Mouse (Mus musculus): ENCODE results near the gene Gps1.
A peak's percentile ranks its signal among the peaks of the same experiment; 100 is the strongest.
"Not testable (repeated sequence)": the region's sequence is repeated elsewhere in the genome, so short reads cannot be mapped to it uniquely, and the experiment has no call there.

Gene Gps1

DNA sequence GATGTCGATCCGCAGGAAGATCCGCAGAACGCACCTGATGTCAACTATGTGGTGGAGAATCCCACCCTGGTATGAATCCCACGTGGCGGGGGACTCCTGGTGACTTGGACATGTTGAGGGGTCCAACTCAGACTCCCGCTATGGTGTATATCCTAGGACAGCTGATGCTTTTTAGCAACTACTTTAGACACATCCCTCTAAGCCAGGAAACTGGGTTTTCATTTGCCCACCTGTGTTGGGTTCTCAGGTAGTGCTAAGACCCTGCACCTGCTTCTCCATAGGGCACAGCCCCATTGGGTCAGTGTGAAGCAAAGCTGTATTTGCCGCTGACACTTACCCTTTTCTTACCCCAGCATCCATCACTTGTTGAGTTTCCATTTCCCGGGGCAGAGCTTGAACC lies 1.1 kb downstream of the Gps1 start:
- DNase-seq (ENCODE audit: low read depth, low spot score) = no peak

DNA sequence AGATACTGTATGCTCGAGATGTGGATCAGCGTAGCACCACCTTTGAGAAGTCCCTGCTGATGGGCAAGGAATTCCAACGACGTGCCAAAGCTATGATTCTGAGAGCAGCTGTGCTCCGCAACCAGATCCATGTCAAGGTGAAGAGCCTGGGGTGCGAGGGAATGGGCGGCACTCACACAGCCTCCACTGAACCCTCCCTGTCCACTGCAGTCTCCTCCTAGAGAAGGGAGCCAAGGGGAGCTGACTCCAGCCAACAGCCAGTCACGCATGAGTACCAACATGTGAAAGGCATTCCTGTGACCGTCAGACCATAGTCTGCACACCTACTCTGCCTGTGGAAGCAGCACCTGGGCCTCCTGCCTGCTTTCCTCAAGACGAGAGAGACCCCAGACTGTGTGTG lies 4.4 kb downstream of the Gps1 start:
- not testable (repeated sequence) for DNase-seq (ENCODE audit: low read depth, low spot score)

DNA sequence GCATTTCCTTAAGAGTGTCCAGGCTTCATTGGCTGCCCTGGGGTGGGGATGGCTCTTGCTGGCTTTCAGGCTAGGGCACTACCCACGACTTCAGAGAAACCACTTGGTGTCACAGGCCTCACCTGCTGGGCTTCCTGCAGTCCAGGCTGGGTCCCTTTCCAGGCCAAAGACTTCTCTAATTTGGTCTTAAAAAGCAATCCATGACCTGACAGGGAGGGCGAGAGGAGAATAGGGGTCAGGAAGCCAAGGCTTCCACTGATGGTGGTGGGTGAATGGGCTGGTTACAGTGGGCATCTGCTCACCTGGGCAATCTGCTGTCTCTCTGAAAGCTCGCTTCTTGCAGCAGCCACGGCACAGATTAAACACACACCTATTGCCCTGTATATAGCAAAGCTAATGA lies 5.3 kb downstream of the Gps1 start:
- no peak for DNase-seq (ENCODE audit: low read depth, low spot score)

DNA sequence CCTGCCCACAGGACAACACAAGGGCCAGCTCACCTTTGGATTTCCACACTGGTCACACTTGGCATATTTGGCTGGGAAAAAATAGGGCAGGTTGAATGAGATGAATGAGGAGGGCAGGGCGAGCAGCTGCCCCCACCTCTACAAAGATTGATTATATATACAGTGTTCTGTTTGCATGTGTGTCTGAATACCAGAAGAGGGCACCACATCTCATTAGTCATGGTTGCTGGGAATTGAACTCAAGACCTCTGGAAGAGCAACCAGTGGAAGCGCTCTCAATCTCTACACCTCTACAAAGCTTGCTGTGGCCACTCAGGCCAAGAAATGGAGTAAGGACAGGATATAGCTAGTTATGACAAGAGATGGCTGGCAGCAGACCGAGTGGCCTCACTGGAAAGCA lies 5.7 kb downstream of the Gps1 start:
- no peak for DNase-seq (ENCODE audit: low read depth, low spot score)

DNA sequence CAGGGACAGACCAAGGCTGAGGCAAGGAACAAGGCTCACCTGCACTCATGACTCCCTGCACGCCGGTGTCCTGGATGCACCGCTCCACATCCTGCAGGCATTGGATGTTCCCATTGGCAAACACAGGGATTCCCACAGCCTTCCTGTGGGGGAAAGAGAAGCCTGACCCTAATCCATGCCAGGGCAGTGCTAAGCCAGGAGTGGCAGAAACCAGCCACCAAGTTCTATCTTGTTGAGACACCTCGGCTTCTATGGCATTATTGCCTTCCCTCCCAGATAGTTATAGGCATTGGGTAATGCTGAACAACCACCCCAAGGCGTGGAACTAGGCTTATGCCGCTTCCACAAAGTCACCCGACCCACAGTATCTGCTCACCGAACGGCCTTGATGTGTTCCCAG lies 8.6 kb downstream of the Gps1 start:
- DNase-seq (ENCODE audit: low read depth, low spot score) = no peak

DNA sequence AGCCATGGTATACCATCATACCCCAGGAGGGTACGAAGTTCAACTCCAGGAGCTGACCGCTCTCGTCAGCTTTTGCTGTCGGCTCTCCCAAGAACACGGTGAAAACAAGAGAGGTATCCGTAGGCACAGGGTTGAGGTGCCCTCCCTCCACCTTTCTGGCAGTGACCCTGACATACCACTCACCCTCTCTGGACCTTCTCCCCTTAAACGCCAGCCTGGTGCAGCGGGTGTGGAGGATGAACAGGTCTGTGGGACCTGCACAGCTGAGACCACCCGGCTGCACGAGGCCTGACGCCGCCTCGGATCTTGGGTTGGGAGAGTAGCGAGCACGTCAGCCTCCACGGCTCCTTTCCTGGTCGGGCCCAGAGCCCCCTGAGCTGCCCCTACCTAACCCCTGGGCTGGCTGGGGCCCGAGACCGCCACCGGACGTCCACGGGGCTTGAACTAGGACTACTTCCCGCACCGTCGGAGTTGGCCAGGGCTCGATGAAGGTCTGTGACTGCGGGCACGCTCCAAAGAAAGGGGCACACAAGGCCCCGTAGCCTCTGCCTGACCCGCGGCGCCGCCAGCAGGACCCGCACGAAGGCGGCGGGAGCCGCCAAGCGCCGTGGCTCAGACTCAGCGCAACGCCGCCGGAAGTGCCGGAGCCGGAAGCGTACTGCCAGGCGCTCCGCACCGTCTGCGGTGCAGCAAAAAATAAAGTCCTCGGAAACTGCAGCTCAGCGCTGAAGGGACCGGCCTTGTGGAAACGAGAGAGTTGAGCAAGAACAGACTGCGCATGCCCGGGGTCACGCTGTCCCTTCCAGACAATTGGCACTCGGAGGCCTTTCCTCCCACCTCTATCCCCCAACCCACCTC lies 11.9 kb downstream of the Gps1 start, which contains the start of gene Dus1l:
Gene Dus1l, minus strand, starts transcription at position 648 of the 858 bp plus-strand sequence.
- peak; percentile 97 for DNase-seq (ENCODE audit: low read depth, low spot score)

DNA sequence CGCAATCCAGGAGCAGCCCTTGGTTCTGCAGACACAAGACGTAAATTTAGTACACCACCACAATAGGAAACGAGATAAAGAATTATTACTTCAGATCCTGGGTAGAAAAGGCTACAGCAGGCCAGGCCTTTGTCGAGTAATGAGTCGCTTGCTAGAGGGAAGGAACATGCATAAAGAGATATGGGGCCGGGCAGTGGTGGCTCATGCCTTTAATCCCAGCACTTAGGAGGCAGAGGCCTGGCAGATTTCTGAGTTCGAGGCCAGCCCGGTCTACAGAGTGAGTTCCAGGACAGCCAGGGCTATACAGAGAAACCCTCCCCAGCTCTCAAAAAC lies 12.5 kb downstream of the Gps1 start:
- DNase-seq (ENCODE audit: low read depth, low spot score) = no peak

DNA sequence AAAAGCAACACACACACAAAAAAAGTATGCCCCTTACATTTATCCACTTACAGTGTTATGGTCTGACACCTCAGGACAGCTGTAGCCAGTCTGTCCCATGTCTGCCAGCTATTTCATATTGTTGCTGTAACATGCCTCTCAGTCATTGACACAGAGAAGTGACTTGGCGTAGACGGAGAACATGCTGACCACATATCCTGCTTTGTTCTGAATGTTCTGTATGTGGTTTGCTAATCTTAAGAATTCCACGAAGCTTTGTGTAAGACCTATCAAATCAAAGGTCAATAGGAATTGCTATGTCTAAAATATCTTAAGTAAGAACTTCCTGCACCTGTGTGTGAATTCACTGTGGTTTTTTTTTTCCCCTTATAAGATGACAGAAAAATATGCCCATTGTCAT lies 14.2 kb downstream of the Gps1 start:
- DNase-seq (ENCODE audit: low read depth, low spot score) = no peak

DNA sequence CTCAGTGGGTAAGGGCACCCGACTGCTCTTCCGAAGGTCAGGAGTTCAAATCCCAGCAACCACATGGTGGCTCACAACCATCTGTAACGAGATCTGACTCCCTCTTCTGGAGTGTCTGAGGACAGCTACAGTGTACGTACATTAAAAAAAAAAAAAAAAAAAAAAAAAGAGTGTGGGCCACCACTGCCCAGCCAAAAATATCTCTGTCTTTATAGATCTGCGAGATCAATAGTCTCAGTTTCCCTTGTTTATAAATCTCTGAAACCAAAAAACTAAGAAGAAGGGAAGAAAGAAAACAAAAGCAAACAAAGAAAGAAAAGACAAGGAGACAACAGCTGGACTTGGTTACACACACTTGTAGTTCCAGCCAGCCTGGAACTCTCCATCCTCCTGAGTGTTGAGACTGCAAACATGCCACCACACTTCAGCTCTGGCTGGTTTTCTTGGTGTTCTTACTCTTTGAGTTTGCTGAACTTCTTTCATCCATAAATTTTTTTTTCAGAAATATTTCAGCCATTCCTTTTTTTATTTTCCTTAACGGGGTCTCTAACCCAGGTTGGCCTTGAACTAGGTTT lies 15.3 kb downstream of the Gps1 start:
- no peak for DNase-seq (ENCODE audit: low read depth, low spot score)

DNA sequence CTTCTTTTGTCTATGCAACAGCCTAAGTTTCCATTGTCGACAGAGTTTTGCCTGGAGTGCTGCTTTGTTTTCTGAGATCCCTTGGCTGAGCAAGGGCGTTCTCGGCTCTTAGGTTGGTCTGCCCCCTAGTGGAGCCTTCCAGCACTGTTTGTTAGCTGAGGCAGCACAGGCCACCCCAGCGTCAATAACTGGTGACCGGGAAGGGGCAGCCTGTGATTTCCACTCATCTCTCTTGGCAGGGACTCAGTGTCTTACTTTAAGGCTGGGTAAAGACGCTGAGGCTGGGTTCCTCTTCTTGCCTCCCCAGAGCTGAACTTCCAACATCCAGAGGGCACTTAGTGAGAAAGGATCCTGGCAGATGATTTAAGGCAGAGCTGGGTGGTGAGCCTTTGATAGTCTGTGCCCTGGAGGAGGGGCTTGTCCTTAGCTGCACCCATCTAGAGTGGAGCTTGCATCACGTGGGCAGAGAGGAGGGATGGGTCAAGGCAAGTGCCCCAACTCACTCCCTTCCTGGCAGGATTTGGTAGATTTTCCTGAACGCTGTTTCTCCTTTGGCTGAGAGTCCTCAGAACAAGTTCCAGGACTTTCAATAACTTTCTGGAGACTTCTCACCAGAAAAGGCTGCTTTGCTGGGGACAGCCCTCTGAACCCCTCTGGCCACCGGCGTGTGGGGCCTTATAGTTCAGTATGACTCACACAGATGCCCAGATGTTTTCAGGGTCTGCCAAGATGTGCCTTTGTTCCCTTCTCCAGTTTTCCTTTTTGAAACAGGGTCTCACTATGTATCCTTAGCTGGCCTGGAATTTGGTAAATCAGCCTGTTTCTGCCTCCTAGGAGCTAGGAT lies 16.2 kb downstream of the Gps1 start:
- DNase-seq (ENCODE audit: low read depth, low spot score) = peak; percentile 97

DNA sequence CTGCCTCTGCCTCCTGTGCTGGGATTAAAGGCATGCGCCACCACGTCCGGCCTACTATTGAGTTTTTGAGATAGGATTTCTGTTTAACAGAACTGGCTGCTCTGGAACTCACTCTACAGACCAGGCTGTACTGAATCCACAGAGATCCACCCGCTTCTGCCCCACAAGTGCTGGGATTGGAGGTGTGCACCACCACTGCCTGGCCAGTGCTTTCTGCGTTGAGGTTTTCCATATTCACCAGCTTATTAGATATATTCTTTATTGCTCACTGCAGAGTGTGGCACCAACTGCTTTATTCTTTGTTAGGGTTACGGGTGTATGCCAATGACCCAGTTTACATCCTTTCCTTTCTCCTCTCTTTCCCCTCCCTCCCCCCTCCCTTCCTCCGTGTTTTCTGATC lies 20.2 kb downstream of the Gps1 start:
- DNase-seq (ENCODE audit: low read depth, low spot score) = no peak

DNA sequence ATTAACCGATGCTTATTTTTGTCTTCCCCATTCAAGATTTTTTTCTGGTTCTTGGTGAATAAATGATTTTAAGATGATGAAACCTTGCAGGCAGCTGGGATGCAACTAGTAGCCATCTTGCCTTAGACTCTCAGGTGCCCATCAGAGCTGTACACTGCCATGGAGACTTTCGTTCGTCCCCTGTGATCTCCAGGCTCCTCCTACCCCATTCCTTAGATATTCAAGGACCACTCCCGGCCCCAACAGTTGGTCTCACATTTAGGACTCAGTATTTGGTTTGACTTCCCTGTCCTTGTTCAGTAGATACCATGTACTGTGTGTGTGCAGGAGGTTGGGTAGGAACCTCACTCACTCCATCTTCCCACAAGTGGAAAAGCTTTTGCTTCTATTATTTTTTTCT lies 20.7 kb downstream of the Gps1 start:
- DNase-seq (ENCODE audit: low read depth, low spot score) = no peak

DNA sequence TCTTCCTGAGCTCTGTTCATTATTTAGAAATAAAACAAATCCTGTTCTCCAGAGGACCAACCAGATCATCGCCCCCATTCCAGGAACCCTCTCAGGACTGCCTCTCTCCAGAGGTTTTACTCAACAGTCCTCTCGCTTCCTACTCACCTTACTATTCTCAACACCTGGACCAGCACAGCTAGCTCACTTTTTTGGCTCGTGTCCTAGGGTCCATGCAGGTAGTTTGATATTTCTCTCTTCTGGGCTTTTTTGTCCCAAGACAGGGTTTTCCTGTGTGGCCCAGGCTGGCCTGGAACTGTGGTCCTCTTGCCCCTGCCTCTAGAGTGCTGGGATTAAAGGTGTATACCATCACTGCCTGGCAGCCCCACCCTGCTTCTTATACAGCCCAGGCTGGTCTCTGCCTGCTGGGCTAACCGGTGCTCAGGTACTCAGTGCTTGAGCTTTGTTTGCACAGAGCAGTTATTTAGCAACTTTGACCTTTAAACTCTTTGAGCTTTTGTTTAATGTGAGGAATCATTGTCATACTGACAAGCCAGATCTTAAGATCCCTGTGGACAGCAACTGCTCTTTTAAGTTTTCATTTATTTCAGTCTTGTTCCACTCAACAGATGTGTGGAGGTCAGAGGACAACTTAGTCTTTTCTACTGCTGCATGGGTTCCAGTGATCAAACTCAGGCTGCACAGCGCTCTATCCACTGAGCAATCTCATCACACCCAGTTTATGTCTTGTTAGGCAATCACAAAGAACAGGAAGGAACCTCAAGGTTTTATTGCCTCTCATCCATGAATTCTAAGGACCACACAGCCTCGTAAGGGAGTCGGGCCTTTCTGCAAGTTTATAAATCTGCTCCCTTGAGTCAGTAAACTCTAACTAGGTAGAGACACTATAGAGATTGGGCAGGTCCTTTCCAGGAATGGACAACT lies 21.6 kb downstream of the Gps1 start:
- DNase-seq (ENCODE audit: low read depth, low spot score) = no peak

DNA sequence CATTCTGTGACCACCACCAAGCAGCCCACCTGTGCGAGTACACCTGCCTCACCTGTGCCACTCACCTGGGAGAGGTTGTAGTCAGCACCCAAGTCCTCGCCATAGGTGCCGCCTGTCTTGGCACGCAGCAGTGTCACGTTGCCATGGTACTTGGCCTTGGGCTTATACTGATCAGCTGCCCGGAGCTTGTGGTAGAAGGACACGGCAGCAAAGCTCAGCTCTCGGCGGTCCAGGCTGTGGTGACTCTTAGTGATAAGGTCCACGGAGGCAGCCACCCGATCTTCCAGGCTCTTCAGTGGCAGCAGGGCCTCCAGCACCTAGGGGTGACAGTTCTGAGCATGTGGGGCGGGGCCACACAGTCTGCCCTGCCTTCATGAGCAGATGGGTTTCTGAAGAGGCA lies 23.9 kb downstream of the Gps1 start:
- DNase-seq (ENCODE audit: low read depth, low spot score) = no peak

DNA sequence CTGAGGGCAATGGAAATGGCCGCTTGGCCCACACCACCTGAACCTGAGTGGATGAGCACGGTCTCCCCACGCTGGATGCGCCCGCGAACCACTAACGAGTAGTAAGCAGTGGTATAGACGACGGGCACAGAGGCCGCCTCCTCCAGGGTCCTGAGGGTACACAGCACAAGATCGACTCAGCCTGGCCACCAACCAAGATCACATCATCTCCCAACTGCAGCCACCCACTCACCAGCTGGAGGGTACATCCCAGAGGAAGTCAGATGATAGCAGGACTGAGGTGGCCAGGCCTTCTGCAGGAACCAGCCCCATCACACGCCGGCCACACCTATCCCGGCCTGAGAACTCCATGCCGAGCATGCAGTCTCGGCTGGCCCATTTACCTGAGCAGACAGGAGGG lies 28.0 kb downstream of the Gps1 start:
- DNase-seq (ENCODE audit: low read depth, low spot score) = no peak

DNA sequence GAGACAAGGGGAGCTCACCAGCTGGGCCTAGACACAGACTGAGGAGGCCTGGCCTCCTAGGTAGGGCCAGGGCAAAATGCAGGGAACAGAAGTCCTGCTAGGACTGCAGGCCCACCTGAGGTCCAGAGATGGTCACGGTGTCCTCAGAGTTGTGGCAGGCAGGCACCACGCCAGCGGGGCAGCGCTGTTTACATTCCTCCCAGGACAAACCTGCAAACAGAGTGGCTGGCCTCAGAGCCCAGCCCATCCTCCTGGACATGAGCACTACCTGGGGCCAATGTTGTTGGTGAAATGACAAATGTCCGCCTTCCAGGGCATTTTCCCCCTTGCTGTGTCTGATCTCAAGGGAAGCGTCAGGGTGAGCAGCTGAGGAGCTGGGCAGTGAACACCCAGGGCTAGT lies 33.3 kb downstream of the Gps1 start:
- DNase-seq (ENCODE audit: low read depth, low spot score) = no peak

DNA sequence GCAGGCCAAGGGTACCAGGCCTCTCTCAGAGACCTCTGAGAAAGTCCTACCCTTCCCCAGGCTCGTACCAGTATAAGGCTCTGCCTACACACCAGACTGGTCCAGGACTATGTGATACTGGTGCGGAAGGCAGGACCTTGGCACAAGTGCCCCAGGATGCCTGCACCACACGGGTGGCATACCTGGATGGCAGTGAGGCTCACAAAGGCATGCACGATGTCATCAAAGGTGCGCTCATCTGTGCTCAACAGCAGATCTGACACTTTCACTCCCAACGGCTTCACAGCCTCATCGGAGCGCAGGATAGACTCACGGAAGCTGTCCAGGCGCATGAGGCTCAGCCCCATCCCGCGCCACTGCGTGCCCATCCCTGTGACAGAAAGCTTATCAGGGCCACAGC lies 34.2 kb downstream of the Gps1 start:
- no peak for DNase-seq (ENCODE audit: low read depth, low spot score)

DNA sequence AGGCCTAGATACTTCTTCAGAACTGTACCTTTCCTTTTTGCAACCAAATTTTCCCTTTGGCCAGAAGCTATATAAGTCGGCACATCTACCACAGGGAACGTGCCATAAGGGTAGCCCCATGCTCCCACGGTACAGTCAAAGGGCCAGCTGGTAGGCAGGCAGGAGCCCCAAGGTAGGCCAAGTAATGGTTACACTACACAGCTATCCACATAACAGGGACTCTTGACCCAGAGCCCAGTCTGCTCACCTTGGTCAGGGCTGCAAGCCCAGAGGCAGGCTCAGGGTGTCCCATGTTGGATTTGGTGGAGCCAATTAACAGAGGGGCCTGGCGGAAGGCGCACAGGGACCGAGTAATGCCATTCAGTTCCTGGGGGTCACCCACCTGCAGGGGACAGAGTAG lies 35.5 kb downstream of the Gps1 start:
- no peak for DNase-seq (ENCODE audit: low read depth, low spot score)

DNA sequence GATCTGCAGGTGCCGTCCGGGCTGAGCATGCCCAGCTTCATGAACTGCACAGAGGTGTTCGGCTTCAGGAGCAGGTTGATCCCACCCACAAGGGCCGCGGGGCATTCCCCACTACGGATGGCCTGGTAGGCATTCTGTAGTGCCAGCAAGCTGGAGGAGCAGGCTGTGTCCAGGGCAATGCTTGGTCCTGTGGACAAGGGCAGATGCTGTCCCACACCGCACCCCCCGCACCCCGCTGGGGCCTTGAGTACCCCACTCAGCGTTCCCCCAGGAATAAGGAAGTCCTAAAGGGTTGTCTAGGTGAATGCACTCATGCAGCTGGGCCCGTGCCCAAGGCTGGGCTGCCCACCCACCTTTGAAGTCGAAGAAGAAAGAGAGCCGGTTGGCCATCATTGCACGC lies 36.5 kb downstream of the Gps1 start:
- DNase-seq (ENCODE audit: low read depth, low spot score) = no peak

DNA sequence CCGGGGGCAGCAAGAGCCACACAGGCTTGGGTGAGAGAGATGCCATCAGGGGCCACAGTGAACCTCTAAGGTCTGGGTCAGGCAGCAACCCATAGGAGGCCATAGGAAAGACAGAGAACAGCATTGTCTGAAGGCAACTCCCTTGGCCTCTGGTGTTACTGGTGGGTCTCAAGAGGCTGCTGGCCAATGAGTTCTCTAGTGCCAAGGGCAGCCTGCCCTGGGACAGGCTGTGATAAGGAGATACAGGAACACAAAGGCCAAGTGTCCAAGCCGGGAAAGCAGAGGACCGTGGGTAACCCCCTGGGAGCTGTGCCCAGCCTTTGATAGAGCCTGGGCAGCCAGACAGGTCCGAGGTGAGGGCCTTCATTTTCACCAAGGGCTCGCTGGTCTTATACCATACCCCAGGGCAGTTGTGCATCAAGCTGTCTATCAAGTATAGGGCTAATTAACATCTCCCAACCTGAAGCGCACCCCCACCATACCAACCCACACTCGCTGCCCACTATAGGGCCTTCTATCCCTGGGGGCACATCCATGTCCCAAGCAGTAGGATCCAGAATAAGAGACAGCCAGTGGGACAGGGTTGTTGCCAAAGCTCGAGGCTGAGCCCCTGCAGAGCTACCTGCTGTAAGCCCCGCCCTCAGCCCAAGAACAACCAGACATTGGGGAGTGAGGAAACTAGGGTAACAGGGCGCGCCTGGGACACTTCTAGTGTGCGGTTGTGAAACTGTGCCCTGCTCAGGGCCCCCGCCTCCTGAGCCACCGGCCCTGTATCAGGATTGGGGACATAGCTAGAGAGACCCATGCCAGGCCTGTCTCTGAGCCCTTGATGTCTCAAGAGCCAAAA lies 37.2 kb downstream of the Gps1 start:
- no peak for DNase-seq (ENCODE audit: low read depth, low spot score)

DNA sequence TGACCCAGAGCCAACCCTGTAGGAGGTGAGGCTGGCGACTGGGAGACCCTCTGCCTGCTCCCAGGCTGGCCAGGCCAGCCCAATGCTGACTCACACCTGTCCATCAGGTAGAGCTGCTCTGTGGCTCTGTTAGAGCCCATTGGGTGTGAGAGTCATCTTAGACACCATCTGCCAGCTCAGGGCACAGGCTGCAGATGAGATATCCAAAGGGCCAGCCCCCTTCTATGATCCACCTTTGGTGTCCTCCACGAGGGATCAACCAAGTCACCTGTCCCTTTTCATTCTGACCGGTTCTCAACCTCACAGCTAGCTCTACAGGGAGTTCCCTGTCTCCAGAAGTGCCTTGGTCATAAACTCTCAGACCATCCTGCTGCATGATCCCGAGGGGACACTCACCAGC lies 38.2 kb downstream of the Gps1 start:
- no peak for DNase-seq (ENCODE audit: low read depth, low spot score)

Data from 3T3-L1 (cell line).